Mouse (Mus musculus): ENCODE data around the gene Spryd3. TPM values are rescaled to one million over a fixed set of nuclear protein-coding genes. Genes with fewer than 3 reads are reported as not detected.

Spryd3 gene
- polyA plus RNA-seq, 1 experiment from 2014 or later, result 10.0 TPM

- peaks cover 22% of the 10 kb centered on the region for H3K4me1 ChIP-seq (ENCODE audit: insufficient read depth)
- H3K36me3 ChIP-seq (replicated peaks; ENCODE audit: insufficient read depth, low read length), result 0 out of 2 replicates have a peak, but pooled peaks cover 3% of the 10 kb centered on the region
- H3K9me3 ChIP-seq (ENCODE audit: low read length), result no peaks in the 10 kb centered on the region
- WGBS (ENCODE audit: insufficient replicate concordance), result 64% methylated on average over 4 of the region's 4 CpGs
- peak overlapping the region; percentile 74 for H3K4me2 ChIP-seq (ENCODE audit: low read depth, low read length)
- no peak for TF ChIP-seq EP300 (IDR thresholded peaks at IDR 0.05; ENCODE audit: low read depth)
- no peak for TF ChIP-seq CTCF (IDR thresholded peaks at IDR 0.05; ENCODE audit: low read depth)
- no peak overlapping the region for H3K4me3 ChIP-seq (ENCODE audit: low read depth, low read length)
- DNase-seq (peak; percentile 44), ATAC-seq (peak; percentile 41)
- no peak overlapping the region for H3K9ac ChIP-seq (replicated peaks)
- peak overlapping the region; percentile 96 for H3K27ac ChIP-seq (ENCODE audit: low read depth)
- peaks cover 9% of the 10 kb centered on the region; the same call in 1 of the 2 replicates for H3K27me3 ChIP-seq (ENCODE audit: insufficient read depth, low read length)
Measured at GRCm38 (mm10) chr15:102149561-102149960, 13.5 kb upstream of the Spryd3 start.

DNA sequence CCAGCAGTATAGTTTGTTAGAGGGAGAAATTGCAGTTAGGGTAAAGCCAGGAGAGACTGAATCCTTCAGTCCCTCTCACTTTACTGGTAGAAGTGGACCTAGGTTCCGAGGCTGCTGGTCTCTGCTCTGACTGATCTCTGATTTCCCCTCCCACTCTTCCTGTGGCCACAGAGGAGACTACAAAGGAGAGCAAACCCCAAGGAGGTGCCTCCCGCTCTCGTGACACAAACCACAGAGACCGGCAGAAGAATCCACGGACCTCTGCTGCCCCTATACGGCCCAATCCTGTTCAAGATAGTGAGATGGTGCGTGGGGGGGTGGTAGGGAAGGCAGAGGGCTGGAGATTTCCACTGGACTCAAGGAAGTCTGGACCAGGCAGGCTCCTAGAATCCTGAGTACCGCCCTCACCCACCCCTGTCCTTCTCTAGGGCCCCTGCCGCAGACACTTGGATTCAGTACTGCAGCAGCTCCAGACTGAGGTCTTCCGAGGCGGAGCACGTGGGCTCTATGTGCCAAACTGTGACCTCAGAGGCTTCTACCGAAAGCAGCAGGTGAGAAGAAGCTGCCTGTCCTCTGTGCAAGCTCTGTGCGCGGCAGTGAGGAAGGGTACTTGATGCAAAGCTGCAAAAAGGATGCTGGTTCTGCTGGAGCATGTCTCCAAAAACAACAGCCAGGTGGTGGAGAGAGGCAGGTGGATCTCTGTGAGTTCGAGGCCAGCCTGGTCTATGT, 11.8 kb upstream of the Spryd3 start:
- Histone ChIP-seq H3K36me3 (replicated peaks; ENCODE audit: insufficient read depth, low read length) (no peaks in the 10 kb centered on the region), H3K27me3 (ENCODE audit: insufficient read depth, low read length) (peaks cover 24% of the 10 kb centered on the region; the same call in 1 of the 2 replicates), H3K9ac (replicated peaks) (0 out of 2 replicates have a peak overlapping the region, but pooled peaks have one; percentile 7), H3K4me1 (ENCODE audit: insufficient read depth) (peaks cover 22% of the 10 kb centered on the region), H3K27ac (ENCODE audit: low read depth) (no peak overlapping the region), H3K9me3 (ENCODE audit: low read length) (no peaks in the 10 kb centered on the region), H3K4me2 (ENCODE audit: low read depth, low read length) (no peak overlapping the region), H3K4me3 (ENCODE audit: low read depth, low read length) (no peak overlapping the region)
- DNase-seq (no peak), ATAC-seq (no peak)
- TF ChIP-seq EP300 (IDR thresholded peaks at IDR 0.05; ENCODE audit: low read depth), result no peak
- no peak for TF ChIP-seq CTCF (IDR thresholded peaks at IDR 0.05; ENCODE audit: low read depth)
- WGBS (ENCODE audit: insufficient replicate concordance), result 53% methylated on average over 16 of the region's 16 CpGs

DNA sequence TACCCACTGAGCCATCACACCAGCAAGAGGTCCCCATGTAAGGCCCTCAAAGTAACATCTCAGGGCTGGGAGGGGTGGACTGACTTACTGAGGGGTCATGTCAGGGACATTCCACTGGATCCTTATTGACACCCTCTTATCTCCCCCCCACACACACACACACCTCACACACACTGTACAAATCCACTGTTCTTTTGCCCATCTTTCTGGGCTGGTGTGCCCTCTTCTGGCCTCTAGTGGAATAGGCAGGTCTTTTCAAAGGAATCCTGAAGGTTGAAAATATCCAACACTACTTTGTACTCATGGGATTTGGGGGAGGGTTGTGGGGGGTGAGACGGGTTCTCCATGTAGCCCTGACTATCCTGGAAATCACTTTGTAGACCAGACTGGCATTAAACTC, 10.8 kb upstream of the Spryd3 start:
- Histone ChIP-seq H3K4me1 (ENCODE audit: insufficient read depth) (peaks cover 22% of the 10 kb centered on the region), H3K9me3 (ENCODE audit: low read length) (no peaks in the 10 kb centered on the region), H3K4me3 (ENCODE audit: low read depth, low read length) (no peak overlapping the region), H3K36me3 (replicated peaks; ENCODE audit: insufficient read depth, low read length) (no peaks in the 10 kb centered on the region), H3K27ac (ENCODE audit: low read depth) (no peak overlapping the region), H3K4me2 (ENCODE audit: low read depth, low read length) (no peak overlapping the region), H3K27me3 (ENCODE audit: insufficient read depth, low read length) (peaks cover 29% of the 10 kb centered on the region; the same call in 1 of the 2 replicates), H3K9ac (replicated peaks) (no peak overlapping the region; the same call in 1 of the 2 replicates)
- 0% methylated on average over 1 of the region's 1 CpGs for WGBS (ENCODE audit: insufficient replicate concordance)
- no peak for TF ChIP-seq EP300 (IDR thresholded peaks at IDR 0.05; ENCODE audit: low read depth)
- TF ChIP-seq CTCF (IDR thresholded peaks at IDR 0.05; ENCODE audit: low read depth), result peak; percentile 88
- ATAC-seq, result 0 out of 2 replicates have a peak, but pooled peaks have one; percentile 4
- peak; percentile 54 for DNase-seq

GRCm38 (mm10) chr15:102146089-102146488, 10.1 kb upstream of the Spryd3 start:
- no peak overlapping the region for H3K9ac ChIP-seq (replicated peaks)
- H3K4me1 ChIP-seq (ENCODE audit: insufficient read depth), result peaks cover 22% of the 10 kb centered on the region
- TF ChIP-seq CTCF (IDR thresholded peaks at IDR 0.05; ENCODE audit: low read depth) (no peak), EP300 (IDR thresholded peaks at IDR 0.05; ENCODE audit: low read depth) (no peak)
- no peaks in the 10 kb centered on the region for H3K9me3 ChIP-seq (ENCODE audit: low read length)
- DNase-seq (no peak), ATAC-seq (no peak)
- 67% methylated on average over 5 of the region's 5 CpGs for WGBS (ENCODE audit: insufficient replicate concordance)
- H3K36me3 ChIP-seq (replicated peaks; ENCODE audit: insufficient read depth, low read length), result no peaks in the 10 kb centered on the region
- H3K4me3 ChIP-seq (ENCODE audit: low read depth, low read length), result no peak overlapping the region
- H3K27ac ChIP-seq (ENCODE audit: low read depth), result no peak overlapping the region
- no peak overlapping the region for H3K4me2 ChIP-seq (ENCODE audit: low read depth, low read length)
- peaks cover 29% of the 10 kb centered on the region; the same call in 1 of the 2 replicates for H3K27me3 ChIP-seq (ENCODE audit: insufficient read depth, low read length)

GRCm38 (mm10) chr15:102145330-102145729, 9.3 kb upstream of the Spryd3 start:
- Histone ChIP-seq H3K4me3 (ENCODE audit: low read depth, low read length) (no peak overlapping the region), H3K36me3 (replicated peaks; ENCODE audit: insufficient read depth, low read length) (no peaks in the 10 kb centered on the region), H3K27me3 (ENCODE audit: insufficient read depth, low read length) (peaks cover 29% of the 10 kb centered on the region; the same call in 1 of the 2 replicates), H3K9me3 (ENCODE audit: low read length) (no peaks in the 10 kb centered on the region), H3K9ac (replicated peaks) (no peak overlapping the region), H3K4me1 (ENCODE audit: insufficient read depth) (peaks cover 17% of the 10 kb centered on the region), H3K4me2 (ENCODE audit: low read depth, low read length) (no peak overlapping the region), H3K27ac (ENCODE audit: low read depth) (no peak overlapping the region)
- WGBS (ENCODE audit: insufficient replicate concordance), result 86% methylated on average over 10 of the region's 10 CpGs
- DNase-seq, result no peak
- no peak for TF ChIP-seq EP300 (IDR thresholded peaks at IDR 0.05; ENCODE audit: low read depth)
- no peak for TF ChIP-seq CTCF (IDR thresholded peaks at IDR 0.05; ENCODE audit: low read depth)
- ATAC-seq, result no peak

DNA sequence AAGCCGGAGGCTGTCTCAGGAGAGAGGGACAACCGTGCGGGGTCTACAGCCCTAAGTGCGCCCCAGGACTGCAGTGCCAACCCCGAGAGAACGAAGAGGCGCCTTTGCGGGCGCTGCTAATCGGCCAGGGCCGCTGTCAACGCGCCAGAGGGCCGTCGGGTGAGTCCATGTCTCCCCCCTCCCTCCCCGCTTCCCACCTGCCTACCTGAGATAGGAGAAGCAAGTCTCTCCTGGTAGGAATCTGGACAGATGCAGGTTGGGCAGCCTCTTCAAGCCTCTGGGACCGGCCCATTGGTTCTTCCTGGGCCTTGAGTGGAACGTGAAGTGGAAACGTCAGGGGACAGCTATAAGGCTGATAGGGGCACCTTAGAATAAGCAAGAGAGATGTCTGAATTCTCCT, 8.7 kb upstream of the Spryd3 start:
- peaks cover 29% of the 10 kb centered on the region; the same call in 1 of the 2 replicates for H3K27me3 ChIP-seq (ENCODE audit: insufficient read depth, low read length)
- H3K4me2 ChIP-seq (ENCODE audit: low read depth, low read length), result peak overlapping the region; percentile 16
- TF ChIP-seq EP300 (IDR thresholded peaks at IDR 0.05; ENCODE audit: low read depth) (no peak), CTCF (IDR thresholded peaks at IDR 0.05; ENCODE audit: low read depth) (no peak)
- no peak overlapping the region for H3K4me3 ChIP-seq (ENCODE audit: low read depth, low read length)
- H3K9ac ChIP-seq (replicated peaks), result 0 out of 2 replicates have a peak overlapping the region, but pooled peaks have one; percentile 32
- H3K9me3 ChIP-seq (ENCODE audit: low read length), result no peaks in the 10 kb centered on the region
- no peak overlapping the region for H3K27ac ChIP-seq (ENCODE audit: low read depth)
- WGBS (ENCODE audit: insufficient replicate concordance), result 27% methylated on average over 17 of the region's 19 CpGs
- no peaks in the 10 kb centered on the region for H3K36me3 ChIP-seq (replicated peaks; ENCODE audit: insufficient read depth, low read length)
- peaks cover 11% of the 10 kb centered on the region for H3K4me1 ChIP-seq (ENCODE audit: insufficient read depth)
- ATAC-seq (no peak), DNase-seq (no peak)

Measured in liver, postnatal 0 days (tissue).